Mouse (Mus musculus) liver (tissue): ENCODE results near the gene Fryl.

Experiments
- DNase-seq: peaks from one replicate; pipeline ENCODE4 v3.0.0-alpha.2; 2020; ENCODE audit warnings: mixed read lengths

The Fryl gene

GRCm38 (mm10) chr5:73191765-73192164 is 64.7 kb downstream of the Fryl start:
- peak; percentile 92 for DNase-seq

GRCm38 (mm10) chr5:73190164-73190563 is 66.3 kb downstream of the Fryl start:
- no peak for DNase-seq

GRCm38 (mm10) chr5:73189443-73190160 is 66.8 kb downstream of the Fryl start:
- DNase-seq, result no peak

DNA sequence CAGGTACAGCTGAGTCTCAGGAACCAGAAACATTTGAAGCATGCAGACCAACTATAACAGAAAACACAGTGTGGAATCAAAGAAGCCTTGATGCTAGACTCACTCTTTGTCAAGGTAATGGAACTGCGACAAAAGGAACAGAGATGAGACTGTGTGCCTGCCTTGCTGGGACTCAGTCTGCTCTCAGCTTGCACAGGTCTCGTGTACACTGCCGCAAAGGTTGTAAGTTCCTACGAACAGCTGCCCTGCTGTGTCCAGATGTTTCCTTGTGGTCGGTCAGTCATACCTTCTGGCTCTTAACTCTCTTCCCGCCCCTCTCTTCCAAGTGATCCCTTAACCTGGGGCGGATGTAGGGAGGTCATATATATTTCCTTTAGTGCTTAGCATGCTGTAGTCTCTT is 67.8 kb downstream of the Fryl start:
- no peak for DNase-seq

DNA sequence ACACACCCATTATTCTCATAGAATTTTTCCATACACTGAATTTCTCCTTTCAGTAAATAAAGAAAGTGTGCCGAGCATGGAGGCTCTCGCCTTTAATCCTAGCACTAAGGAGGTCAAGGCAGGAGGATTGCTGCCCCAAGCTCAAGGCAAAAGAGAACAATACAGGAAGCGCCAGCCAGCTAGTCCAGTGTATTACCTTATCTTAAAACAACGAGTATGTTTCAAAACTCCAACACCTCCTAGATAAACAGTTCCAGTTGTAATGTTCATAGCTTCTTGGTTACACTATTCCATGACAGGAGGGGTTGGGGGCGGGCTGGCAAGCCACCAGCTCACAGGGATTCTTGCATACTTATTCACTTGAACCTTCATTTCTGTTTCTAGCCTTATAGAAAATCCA is 68.3 kb downstream of the Fryl start:
- DNase-seq, result peak; percentile 24

DNA sequence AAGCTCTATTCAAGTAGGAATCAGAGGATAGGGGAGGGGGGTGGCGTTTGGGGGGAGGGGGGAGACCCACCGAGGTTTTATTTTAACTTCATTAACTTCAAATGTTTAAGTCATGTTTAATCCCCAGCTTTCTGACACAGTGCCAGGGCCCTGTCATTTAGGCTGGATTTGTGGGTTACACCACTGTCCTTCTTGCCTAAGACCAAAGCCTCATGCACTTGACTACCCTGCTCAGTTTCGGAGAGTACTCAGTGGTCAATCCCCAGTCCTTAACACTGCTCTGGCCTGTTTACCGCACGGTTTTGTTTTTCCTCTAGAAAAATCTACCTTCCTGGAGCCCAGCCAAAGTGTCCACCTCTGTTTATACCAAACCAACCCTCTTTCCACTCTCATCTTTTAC is 69.5 kb downstream of the Fryl start:
- DNase-seq, result no peak

- no peak for DNase-seq
These were observed 71.0 kb downstream of the Fryl start for GRCm38 (mm10) chr5:73185424-73185823.

GRCm38 (mm10) chr5:73182701-73183447 is 73.5 kb downstream of the Fryl start:
- DNase-seq, result no peak

DNA sequence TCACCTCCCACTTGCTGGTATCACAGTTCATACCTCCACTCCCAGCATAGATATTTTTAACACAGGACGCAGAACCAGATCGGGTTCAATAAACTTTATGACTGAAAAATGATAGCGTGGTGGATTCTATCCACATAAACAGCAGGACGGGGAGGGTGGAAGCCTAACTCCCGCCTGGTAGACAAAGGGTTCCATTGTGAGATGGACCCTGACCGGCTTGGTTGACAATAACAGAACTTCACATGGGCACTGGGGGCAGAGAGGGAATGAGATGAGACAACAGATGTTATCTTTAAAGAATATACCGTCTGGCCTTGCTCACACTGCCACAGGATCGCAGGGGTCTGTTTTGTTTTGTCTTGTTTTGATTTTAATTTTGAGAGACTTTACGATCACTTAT is 74.2 kb downstream of the Fryl start:
- no peak for DNase-seq

DNA sequence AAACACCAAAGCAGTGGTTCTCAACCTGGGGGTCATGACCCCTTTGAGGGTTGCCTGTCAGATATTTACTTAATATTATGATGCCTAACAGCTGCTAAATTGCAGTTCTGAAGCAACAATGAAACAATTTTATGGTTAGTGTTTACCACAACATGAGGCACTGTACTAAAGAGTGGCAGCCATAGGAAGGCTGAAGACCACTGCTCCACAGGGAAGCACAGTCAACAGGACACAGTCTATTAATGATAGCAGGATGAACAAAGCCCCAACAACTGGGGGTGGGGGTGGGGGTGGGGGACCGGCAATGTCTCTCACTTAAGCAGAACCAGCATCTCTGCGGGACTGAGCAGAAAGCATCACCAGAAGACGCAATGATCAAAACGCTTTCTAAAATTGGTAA is 80.1 kb downstream of the Fryl start:
- no peak for DNase-seq

- no peak for DNase-seq
These were observed 80.9 kb downstream of the Fryl start for GRCm38 (mm10) chr5:73175377-73176147.

GRCm38 (mm10) chr5:73171876-73172480 is 84.4 kb downstream of the Fryl start:
- DNase-seq, result no peak

DNA sequence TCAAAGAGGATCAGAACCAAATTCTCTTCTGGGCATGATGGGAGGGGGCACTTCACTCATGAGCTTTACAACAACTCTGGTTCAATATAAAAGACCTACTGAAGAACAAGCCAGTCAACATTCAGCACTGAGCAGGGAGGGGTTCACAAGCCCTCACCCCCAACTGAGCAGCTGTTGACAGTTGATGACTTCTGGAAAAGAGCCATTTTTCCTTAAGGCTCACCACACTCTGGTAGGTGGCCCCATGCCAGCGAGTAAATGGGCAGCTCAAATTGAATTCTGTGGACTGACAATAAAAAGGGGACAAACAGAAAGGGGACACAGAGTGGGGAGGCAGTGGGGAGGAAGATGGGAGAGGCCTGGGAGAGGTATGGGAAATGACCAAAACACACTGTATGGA is 85.2 kb downstream of the Fryl start:
- no peak for DNase-seq

DNA sequence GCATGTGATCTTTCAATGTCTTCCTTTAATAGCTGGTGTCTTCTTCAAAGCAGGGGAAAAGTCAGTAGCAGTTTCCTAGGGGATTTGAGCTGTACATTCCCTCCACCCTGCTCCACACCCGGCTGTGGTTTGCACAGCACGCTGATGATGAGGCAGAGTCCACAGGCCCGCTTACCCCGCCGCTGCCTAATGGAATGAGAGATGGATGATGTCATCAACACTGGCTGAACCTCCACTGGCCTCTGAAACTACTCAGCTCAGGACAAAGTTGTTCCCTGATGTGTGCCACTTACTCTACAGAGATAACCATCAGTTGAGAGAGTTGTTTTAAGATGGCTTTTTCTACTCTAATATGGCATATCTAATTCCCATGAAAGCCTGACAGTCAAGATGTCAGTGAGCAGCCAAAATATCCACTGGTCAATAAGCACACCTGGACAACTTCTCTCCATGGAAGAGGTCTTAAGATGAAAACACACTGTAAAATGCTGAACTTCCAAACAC is 87.6 kb downstream of the Fryl start:
- DNase-seq, result peak; percentile 42

- no peak for DNase-seq
These were observed 88.2 kb downstream of the Fryl start for GRCm38 (mm10) chr5:73167976-73168768.

GRCm38 (mm10) chr5:73163970-73164369 is 92.4 kb downstream of the Fryl start:
- DNase-seq, result no peak

DNA sequence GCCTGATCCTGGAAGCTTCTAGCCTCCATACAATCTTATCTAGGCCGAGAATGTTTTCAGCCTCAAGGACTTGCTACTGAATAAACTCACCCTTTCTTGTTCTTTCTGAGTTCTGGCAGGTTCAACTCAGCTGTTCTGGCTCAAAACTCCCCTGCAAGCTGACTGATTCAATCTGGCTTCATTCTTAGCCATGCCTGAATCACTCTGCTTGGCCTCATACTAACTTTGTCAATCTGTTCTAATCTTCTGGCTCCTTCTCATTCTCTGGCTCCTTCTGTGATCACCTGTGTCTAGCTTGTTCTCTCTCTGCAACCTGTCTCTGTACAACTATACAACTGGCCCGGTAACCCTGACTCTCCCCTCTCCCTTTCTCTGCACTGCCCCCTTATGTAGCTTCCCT is 93.9 kb downstream of the Fryl start:
- no peak for DNase-seq

GRCm38 (mm10) chr5:73160440-73160839 is 96.0 kb downstream of the Fryl start:
- DNase-seq, result no peak

DNA sequence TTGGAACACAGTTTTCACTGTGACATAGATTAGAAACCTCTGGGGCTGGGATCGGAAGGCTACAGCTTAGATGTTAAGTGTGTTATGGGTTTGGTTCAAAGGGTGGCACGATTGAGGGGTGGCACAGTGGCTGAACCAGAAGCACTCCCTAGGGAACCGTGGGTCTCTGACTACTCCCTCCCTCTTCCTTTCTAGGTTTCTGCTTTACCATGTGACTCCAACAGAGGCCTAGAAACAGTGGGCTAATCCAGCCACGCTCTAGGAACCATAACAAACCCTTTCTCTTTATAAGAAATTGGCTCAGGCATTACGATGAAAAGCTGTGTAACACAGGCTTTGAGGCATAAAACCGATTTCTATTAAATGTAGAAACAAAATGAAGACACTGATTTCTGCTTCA is 98.9 kb downstream of the Fryl start:
- DNase-seq, result no peak

DNA sequence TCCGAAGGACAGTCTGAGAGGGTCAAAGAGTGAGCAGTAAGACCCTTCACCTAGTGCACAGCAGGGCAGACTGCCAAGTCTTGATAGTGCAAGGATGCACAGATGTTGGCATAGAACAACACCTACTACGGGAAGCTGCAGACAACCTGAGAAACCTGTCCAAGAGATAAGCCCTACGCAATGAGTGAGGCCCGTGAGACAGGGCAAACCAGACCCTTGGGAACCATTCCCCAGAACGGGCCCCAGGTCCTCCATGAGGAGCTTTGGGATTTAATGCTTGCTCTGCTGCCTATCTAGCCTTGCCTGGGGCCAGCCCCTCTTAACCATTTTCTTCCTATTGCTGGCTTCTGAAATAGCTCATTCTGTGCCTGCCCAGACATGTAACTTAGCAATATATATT is 99.4 kb downstream of the Fryl start:
- no peak for DNase-seq

GRCm38 (mm10) chr5:73156226-73156926 is 100.0 kb downstream of the Fryl start:
- no peak for DNase-seq
